Mouse (Mus musculus) left cerebral cortex, adult 11 months (tissue): Measurements from ENCODE around the gene Kxd1.

Source experiments
- DNase-seq: peaks from one replicate; pipeline ENCODE4 v3.0.0; 2022; ENCODE audit warnings: low spot score

Kxd1 gene

GRCm38 (mm10) chr8:70527512-70528181, at the start of gene Kxd1, which contains the start of gene Fkbp8:
TSS of gene Kxd1 (minus strand) at chr8:70527956.
TSS of gene Fkbp8 (plus strand) at chr8:70527724.
- DNase-seq: peak; percentile 98

- DNase-seq: no peak
These were observed 49.5 kb upstream of the Kxd1 start for GRCm38 (mm10) chr8:70577207-70577606.

DNA sequence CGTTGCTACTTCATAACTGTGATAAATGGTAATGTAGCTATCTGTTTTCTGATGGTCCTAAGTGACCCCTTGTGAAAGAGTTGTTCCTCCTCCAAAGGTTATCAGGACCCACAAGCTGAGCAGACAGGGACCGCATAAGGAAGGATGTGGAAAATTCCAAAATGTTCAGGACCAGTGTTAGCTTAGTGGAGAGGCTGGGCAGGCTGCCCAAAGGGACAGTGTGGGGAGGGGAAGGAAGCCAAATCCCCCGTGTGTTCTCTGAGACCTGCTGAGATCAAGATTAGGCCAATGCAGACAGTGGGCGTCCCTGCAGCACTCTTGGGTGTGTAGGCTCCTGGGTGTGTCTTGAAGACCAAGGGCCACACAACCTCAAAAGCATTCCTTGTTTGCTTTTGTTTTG, 47.2 kb upstream of the Kxd1 start:
- DNase-seq: no peak

GRCm38 (mm10) chr8:70574302-70574701, 46.5 kb upstream of the Kxd1 start:
- DNase-seq: no peak

DNA sequence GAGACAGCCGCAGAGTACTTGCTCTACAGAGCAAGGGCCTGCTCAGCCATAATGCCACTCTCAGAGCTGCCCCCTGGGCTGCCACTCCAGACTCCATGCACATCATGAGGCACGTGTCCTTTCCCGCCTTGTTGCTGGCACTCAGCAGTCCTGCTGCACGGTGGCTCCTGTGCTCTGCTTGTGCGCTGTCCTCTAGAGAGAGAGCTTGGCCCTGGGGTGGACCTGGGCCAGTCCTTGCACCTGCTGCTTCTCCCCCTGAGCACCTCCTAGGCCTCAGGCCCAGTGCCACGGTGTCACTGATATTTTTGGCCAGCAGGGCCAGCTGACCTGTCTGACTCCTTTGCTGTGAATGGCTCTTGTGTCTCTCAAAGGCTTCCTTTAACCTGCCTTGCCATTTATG, 43.2 kb upstream of the Kxd1 start:
- DNase-seq: no peak

GRCm38 (mm10) chr8:70570360-70570759, 42.6 kb upstream of the Kxd1 start:
- DNase-seq: no peak

DNA sequence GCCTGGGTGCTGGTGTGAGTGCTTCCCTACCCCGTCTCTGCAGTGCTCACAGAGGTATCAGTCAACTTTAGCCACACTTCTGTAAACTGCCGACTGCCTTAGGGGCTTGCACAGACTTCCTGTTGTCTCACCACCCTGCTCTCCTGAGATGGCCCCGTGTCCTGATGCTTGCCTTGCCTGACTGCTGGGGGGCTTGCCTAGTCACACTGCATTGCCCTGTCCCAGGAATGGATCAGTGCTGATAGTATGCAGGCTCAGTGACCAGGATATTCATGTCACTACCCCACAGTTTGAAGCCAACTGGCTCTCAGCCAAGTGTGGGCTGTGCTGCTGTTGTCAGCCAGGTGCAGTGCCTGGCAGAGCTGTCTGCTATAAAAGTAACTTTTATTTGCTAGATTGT, 37.8 kb upstream of the Kxd1 start:
- DNase-seq: no peak

GRCm38 (mm10) chr8:70564696-70565235, 37.0 kb upstream of the Kxd1 start:
- no peak for DNase-seq

DNA sequence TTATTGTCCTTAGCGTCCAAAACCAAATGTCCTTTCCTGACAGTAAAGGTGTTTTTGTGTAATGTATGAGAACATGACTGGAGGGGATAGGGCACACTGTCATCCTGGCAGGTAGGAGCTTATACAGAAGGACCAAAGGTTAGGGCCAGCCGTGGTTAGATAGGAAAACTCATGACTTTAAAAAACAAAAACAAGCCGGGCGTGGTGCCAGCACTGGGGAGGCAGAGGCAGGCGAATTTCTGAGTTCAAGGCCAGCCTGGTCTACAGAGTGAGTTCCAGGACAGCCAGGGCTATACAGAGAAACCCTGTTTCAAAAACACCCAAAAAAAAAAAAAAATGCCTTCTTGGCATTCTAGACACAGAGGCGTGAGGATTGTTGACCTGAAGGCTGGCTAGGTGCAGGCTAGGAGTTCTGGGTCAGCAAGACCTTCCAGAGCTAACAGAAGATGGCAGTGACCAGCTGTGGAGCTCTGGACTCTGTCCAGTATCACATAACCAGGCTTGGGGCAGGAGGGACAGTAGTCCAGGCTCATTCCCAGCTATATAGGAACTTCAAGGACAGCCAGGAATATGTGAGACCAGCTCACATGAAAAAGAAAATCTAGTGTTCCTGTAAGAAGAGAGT, 36.1 kb upstream of the Kxd1 start:
- no peak for DNase-seq

DNA sequence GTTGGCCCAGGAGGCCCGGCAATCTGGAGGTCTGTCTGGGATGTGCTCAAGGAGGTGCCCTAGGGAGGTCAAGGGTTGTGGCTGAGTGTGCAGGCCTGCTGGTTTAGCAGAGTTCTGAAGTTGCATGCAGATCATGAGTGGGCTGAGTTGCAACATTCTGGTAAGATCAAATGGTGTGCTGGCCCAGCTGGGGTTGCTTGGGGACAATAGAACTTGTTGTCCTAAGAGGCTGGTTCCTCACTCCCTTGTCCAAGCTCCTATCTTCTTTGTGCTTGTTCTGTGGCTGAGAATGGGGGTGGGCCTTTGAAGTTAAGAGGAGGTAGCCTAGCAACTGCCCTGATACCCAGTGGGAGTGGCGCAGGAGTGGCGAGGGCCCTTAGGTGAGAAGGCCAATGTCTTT, 35.0 kb upstream of the Kxd1 start:
- DNase-seq: no peak

DNA sequence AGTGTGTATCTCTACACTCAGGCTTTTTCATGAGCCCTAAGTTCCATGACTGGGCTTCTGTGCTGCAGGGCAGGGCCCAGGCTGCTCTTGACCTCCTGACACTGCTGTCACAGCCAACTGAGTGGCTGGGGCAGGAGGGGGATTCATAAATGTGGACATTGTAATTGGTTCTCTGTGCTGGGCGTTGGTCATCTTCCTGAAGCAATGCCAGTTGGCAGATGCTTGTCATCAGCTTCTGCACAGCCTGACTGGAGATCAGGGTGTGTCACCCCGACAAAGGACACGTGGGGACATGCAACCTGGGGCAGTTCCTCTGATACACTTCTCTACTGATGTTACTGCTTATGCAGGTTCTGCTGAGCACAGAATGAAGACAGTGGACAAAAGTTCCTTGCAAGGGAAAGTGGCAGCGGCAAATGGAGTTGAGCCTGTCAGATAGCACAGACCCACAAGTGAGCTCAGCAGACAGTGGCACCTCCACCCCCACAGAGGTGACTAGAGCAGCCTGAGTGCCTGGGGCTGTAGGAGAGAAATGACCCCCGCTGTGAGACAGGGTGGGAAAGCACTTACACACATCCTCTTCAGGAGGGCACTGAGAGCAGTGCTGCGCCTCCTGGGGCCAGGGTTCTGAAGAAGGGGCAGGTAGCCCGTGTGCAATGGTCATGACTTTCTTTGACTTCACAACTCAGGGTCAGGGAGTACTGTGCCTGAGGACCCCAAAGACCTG, 34.2 kb upstream of the Kxd1 start:
- peak; percentile 62 for DNase-seq

DNA sequence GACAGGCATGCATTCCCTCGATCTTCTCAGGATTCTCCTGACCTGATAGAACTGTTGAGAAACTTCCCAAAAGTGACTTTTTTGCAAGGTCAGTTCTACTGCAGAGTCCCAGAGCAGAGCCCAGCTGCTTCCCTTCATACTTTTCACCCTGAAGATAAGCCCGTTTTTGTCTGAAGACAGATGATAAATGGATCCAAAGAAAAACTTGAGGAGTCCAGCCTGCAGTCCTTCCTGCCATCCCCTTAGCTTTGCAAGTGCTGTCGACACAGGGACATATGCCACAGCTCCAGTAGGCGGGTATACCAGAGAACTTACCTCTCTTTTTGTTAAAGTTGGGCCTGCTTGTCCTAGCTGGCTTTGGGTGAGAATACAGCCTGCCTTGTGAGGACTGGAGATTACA, 33.6 kb upstream of the Kxd1 start:
- DNase-seq: no peak

DNA sequence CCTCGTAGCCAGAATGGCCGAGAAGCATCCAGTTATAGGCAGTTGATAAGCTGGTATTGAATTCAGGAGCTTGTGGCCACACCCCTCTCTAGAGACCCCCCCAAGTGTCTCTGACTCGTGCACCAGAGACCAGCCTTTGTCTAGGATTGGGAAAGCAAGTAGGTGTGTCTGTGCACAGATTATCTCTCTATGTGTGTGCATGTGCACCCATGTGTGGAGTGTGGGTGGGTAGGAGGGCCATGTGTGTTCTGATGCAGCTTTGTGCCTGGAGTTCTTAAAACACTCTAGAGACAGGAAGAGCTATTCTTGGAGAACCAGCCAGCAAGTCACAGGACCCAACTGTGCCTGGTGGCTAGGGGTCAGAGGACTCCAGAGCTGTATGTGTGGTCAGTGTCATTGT, 32.8 kb upstream of the Kxd1 start:
- no peak for DNase-seq

GRCm38 (mm10) chr8:70560096-70560495, 32.3 kb upstream of the Kxd1 start:
- no peak for DNase-seq

DNA sequence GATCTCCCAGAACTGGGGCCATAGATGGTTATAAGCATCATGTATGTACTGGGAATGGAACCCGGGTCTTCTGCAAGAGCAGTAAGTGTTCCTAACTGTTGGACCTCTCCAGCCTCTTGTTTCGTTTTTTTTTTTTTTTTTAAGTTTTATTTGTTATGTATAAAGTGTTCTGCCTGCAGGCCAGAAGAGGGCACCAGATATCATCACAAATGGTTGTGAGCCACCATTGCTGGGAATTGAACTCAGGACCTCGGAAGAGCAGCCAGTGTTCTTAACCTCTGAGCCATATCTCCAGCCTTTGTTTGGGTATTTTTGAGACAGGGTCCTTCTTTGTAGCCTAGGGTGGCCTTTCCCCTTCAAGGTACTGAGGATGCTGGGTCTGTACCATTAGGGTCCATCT, 31.2 kb upstream of the Kxd1 start:
- DNase-seq: no peak

GRCm38 (mm10) chr8:70558334-70558733, 30.6 kb upstream of the Kxd1 start:
- no peak for DNase-seq

DNA sequence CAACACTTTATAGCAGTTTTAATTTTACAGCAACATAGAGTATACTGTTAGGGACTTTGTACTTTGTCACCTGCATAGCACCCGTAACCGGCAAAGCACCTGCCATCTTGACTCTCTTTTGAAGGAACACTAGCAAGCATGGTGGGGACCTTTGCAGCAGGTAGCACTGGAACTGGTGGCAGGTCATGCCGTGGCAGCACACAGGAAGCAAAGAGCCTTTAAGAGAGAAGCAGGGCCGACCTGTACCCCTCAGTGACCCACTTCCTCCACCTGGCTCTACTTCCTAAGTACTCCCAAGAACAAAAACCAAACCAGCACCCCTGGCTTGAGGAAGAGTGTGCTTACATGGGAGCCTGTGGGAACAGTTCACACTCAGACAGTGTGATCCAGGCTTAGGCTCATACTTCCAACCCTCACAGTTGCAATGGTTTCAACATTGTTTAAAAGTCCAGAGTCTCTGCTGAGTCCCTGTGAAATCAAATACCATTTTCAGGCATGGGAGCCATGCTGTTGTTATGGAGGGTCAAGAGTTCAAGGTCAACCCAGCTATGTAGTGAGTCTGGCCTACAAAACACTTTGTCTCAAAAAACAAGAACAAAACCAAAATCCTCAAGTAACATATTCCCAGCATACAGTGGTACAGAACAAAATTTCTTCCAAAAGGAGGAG, 27.5 kb upstream of the Kxd1 start:
- no peak for DNase-seq

GRCm38 (mm10) chr8:70553740-70554139, 26.0 kb upstream of the Kxd1 start:
- DNase-seq: no peak

DNA sequence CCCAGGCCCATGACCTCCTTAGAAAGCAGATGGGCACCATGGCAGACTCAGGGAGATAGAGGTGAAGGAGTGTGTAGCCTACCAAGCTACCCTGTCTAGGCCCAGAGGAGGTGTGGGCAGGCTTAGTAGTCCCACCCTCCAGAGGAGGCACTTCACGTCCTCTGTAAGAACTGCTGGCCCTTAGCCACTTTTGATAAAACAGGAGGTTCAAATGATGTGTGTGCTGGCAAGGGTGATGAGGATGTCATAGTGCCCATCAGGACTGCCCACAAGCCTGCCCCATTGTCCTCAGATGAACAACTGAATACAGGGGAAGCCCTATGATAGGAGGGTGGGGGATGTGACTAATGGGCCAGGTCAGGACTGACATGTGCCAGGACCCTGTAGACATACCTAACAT, 25.1 kb upstream of the Kxd1 start:
- no peak for DNase-seq

GRCm38 (mm10) chr8:70551558-70552161, 23.9 kb upstream of the Kxd1 start:
- DNase-seq: no peak

- DNase-seq: no peak
These were observed 21.8 kb upstream of the Kxd1 start for GRCm38 (mm10) chr8:70549412-70550184.
